In the genomic region with DNA sequence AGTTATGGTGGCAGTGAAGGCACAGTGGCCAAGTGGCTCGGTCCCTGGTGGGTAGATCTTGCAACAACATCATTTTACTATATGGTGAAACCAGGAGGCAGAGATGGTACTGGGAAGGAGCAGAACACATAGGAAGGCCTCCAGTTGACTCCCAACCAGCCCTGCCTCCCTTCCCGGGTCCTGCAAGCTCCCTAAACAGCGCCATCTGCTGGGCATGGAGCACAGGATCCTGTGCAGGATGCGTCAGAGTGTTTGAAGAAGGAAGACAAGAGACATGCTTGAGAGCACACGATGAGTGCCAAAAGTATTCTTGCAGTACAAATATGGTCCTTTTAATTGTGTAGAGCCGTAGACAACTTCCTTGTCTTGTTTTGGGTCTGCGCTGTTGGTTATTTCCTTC, we compare ENCODE assay signal across 8 mouse cellular contexts. TPM values are rescaled to one million over a fixed set of nuclear protein-coding genes. Genes with fewer than 3 reads are reported as not detected.
DNase-seq lines count a peak whose midpoint lies in the region; ATAC-seq and TF ChIP-seq lines count a peak whose summit lies in the region.

No protein-coding gene starts in this region.

- TF ChIP-seq CTCF in small intestine, adult 2 months (IDR thresholded peaks at IDR 0.05; ENCODE audit: extremely low read depth, insufficient read length, insufficient replicate concordance, low read depth, low read length) = peak; percentile 58; the same call in 1 of the 2 replicates

- H3K4me3 ChIP-seq in hindbrain, embryonic 10.5 days = no peak overlapping the region
- no peak overlapping the region for H3K4me3 ChIP-seq in hindbrain, embryonic 13.5 days
- no peak overlapping the region for H3K4me3 ChIP-seq in small intestine, adult 2 months (ENCODE audit: low read depth, low read length)

- peak; percentile 75 for DNase-seq in hindbrain, embryonic 10.5 days (ENCODE audit: low spot score)
- peak; percentile 60 for DNase-seq in urinary bladder, postnatal 14 days (ENCODE audit: low spot score)
- DNase-seq in urinary bladder, adult 2 months (ENCODE audit: low spot score) = no peak
- DNase-seq in embryo, embryonic 10.5 days (ENCODE audit: low spot score) = peak; percentile 79
- DNase-seq in kidney, postnatal 36 days = peak; percentile 64 to 91
- no peak for DNase-seq in c-Kit-positive CD71-positive TER-119-positive erythroid progenitor cells, embryonic 14.5 days (ENCODE audit: low spot score)

- H3K27me3 ChIP-seq in hindbrain, embryonic 10.5 days (ENCODE audit: insufficient read depth, poor library complexity, severe bottlenecking) = no peaks in the 10 kb centered on the region
- no peaks in the 10 kb centered on the region for H3K27me3 ChIP-seq in hindbrain, embryonic 13.5 days
- no peaks in the 10 kb centered on the region for H3K27me3 ChIP-seq in small intestine, adult 2 months (ENCODE audit: control insufficient read depth, insufficient read depth, low read length)

- no peaks in the 10 kb centered on the region for H3K9me3 ChIP-seq in hindbrain, embryonic 10.5 days
- no peaks in the 10 kb centered on the region for H3K9me3 ChIP-seq in hindbrain, embryonic 13.5 days

- 49% methylated on average over 7 of the region's 7 CpGs for WGBS in hindbrain, embryonic 10.5 days
- 47% methylated on average over 7 of the region's 7 CpGs for WGBS in hindbrain, embryonic 13.5 days
- 65% methylated on average over 7 of the region's 7 CpGs for WGBS in small intestine, adult 2 months

- H3K4me1 ChIP-seq in hindbrain, embryonic 10.5 days (replicated peaks) = peaks cover 45% of the 10 kb centered on the region
- H3K4me1 ChIP-seq in hindbrain, embryonic 13.5 days (replicated peaks) = peaks cover 26% of the 10 kb centered on the region
- peaks cover 4% of the 10 kb centered on the region for H3K4me1 ChIP-seq in small intestine, adult 2 months (ENCODE audit: control insufficient read depth, insufficient read depth, insufficient read length, low read length)

- peak overlapping the region; percentile 85 for H3K27ac ChIP-seq in hindbrain, embryonic 10.5 days
- no peak overlapping the region for H3K27ac ChIP-seq in hindbrain, embryonic 13.5 days
- H3K27ac ChIP-seq in small intestine, adult 2 months (ENCODE audit: insufficient read depth, low read depth, low read length) = no peak overlapping the region

- no peak overlapping the region for H3K4me2 ChIP-seq in hindbrain, embryonic 13.5 days

- ATAC-seq in hindbrain, embryonic 13.5 days (ENCODE audit: low FRiP score) = no peak

- TF ChIP-seq POLR2A in small intestine, adult 2 months (IDR thresholded peaks at IDR 0.05; ENCODE audit: low read depth, low read length) = no peak

- H3K9ac ChIP-seq in hindbrain, embryonic 13.5 days = no peak overlapping the region

- 0 out of 2 replicates have a peak, but pooled peaks cover 12% of the 10 kb centered on the region for H3K36me3 ChIP-seq in hindbrain, embryonic 10.5 days
- no peaks in the 10 kb centered on the region for H3K36me3 ChIP-seq in hindbrain, embryonic 13.5 days
- H3K36me3 ChIP-seq in small intestine, adult 2 months (ENCODE audit: control insufficient read depth, insufficient read depth, low read length) = no peaks in the 10 kb centered on the region

RNA-seq across cellular contexts. Expression of gene Peli2, which starts 49.3 kb away (rescaled TPM):
- polyA plus RNA-seq in hindbrain, embryonic 10.5 days (2016; fragmentation: Nextera tagmentation; extraction: Ambion mirVana) = 16.0 and 16.9 TPM in 2 replicates
- polyA plus RNA-seq in hindbrain, embryonic 13.5 days (2015; fragmentation: Nextera tagmentation; extraction: Ambion mirVana) = 8.3 and 10.6 TPM in 2 replicates
- 25.0 and 36.3 TPM in 2 replicates for polyA plus RNA-seq in urinary bladder, adult 2 months (2012; rRNA removed)
- 3.2 and 5.8 TPM in 2 replicates for polyA plus RNA-seq in small intestine, adult 2 months (2012; rRNA removed)

Comparison
In these comparisons a context has a peak if more than half of its experiments do, and no peak if none do; other contexts are left out.
1. DNase-seq: peak in hindbrain, embryonic 10.5 days (single experiment), urinary bladder, postnatal 14 days (single experiment), embryo, embryonic 10.5 days (single experiment) and kidney, postnatal 36 days (2 of 2); none in urinary bladder, adult 2 months (single experiment) and c-Kit-positive CD71-positive TER-119-positive erythroid progenitor cells, embryonic 14.5 days (single experiment).